Mouse (Mus musculus) heart, adult 2 months (tissue): Measurements from ENCODE around the gene Lrrc25.

Source experiments
- CTCF ChIP-seq: fragments of 200-600 bp; IDR thresholded peaks from 2 replicates; pipeline ENCODE4 v1.8.1; 2022; ENCODE audit warnings: antibody characterized with exemption, mild to moderate bottlenecking, moderate library complexity
- POLR2A ChIP-seq: fragments of 200-500 bp; IDR thresholded peaks from 2 replicates; pipeline ENCODE4 v1.6.1; 2011; ENCODE audit warnings: mild to moderate bottlenecking, low read depth, low read length, control low read depth; ENCODE audit not compliant: insufficient read depth

DNA sequence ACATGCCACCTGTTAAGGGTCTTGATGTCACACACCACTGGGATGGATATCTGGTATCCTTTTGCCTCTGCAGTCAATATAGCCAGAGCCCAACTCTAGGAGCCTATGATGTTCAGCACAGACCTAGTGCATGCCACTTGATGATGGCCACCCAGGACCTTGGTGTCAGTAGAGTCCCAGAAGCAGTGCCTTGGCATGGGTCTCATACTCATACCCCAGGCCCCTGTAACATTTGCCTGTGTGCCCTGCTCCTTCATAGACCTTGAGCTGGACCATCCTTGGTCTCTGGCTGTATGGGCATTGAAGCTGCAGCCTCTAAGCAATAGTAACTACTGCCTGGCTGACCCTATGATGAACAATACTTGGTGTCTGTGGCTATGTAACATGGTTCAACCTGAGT is 41.7 kb upstream of the Lrrc25 start:
- no peak for TF ChIP-seq POLR2A
- TF ChIP-seq CTCF = no peak
